Mouse (Mus musculus): ENCODE data around the gene Cdc45. TPM values are rescaled to one million over a fixed set of nuclear protein-coding genes. Genes with fewer than 3 reads are reported as not detected.

The Cdc45 gene
- polyA plus RNA-seq, 1 experiment = 2.8 TPM

DNA sequence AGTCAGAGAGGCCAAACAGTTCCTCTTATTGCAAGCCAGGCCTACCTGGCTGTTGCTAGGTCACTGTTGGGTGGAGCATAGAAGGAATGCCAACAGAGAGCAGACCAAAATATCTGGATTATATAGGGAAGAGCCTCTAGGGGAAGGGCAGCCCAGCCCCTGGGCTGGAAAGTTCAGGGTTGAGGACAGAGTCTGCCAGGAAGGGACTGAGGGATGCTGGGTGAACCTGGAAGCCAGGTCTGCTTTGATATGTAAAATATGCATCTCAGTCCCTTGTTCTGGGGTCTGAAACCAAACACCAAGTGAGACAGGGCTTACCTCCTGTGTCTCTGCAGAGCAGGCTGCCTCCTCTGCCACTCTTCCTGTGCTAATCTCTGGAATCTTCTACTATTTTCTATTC is 73.5 kb downstream of the Cdc45 start:
- DNase-seq (ENCODE audit: extremely low spot score in 1 of 2, low spot score in 1 of 2) = no peak

- DNase-seq (ENCODE audit: extremely low spot score in 1 of 2, low spot score in 1 of 2) = no peak
These were observed 78.5 kb downstream of the Cdc45 start for GRCm38 (mm10) chr16:18733100-18733956.

DNA sequence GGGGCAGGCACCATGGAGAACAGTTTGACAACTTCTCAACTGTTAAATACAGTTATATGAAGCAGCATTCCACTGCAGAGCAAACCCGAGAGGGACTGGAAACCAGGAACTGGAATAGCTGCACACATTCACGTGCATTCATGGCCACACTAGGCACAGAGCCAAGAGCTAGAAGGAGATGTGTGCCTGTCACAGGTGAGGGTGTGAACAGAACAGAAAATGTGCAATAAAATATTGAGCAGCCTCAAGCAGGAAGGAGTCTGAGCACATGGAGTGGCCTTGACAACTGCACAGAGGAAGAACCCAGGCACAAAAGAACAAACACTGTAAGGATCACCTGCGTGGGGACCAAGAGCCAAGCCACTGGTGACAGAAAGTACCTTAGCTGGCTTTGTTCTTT is 81.1 kb downstream of the Cdc45 start:
- DNase-seq (ENCODE audit: extremely low spot score in 1 of 2, low spot score in 1 of 2) = no peak

Other genes starting within 250 kb of the Cdc45 start
- gene Tbx1, start 221.3 kb downstream of the Cdc45 start, polyA plus RNA-seq (2012; rRNA removed) = 2.8 and 2.9 TPM in 2 replicates
- 2.4 and 5.9 TPM in 2 replicates for gene Gp1bb, start 189.6 kb downstream of the Cdc45 start, polyA plus RNA-seq (2012; rRNA removed)
- 128 and 169 TPM in 2 replicates for gene Gm49601, start 185.6 kb downstream of the Cdc45 start, polyA plus RNA-seq (2012; rRNA removed)
- 772 and 810 TPM in 2 replicates for gene Sept5, start 182.0 kb downstream of the Cdc45 start, polyA plus RNA-seq (2012; rRNA removed)
- gene Cldn5, start 35.1 kb downstream of the Cdc45 start, polyA plus RNA-seq (2012; rRNA removed) = 105 and 107 TPM in 2 replicates
- gene Ufd1, start 208 bp downstream of the Cdc45 start, polyA plus RNA-seq (2012; rRNA removed) = 80.4 and 84.1 TPM in 2 replicates
- gene 2510002D24Rik, start 24.6 kb upstream of the Cdc45 start, polyA plus RNA-seq (2012; rRNA removed) = 48.2 and 51.1 TPM in 2 replicates
- gene Gm28539, start 24.6 kb upstream of the Cdc45 start, polyA plus RNA-seq (2012; rRNA removed) = 0.57 TPM in 1 of 2 replicates, not detected in the other
- 24.2 and 26.1 TPM in 2 replicates for gene Mrpl40, start 64.9 kb upstream of the Cdc45 start, polyA plus RNA-seq (2012; rRNA removed)
- 70.1 and 70.6 TPM in 2 replicates for gene Hira, start 65.0 kb upstream of the Cdc45 start, polyA plus RNA-seq (2012; rRNA removed)